Mouse (Mus musculus) retina, postnatal 1 day (tissue): ENCODE measurements around the gene Hbp1.

Experiments
- DNase-seq: peaks from one replicate; pipeline ENCODE4 v3.0.0-alpha.2; 2012

Hbp1 gene

DNA sequence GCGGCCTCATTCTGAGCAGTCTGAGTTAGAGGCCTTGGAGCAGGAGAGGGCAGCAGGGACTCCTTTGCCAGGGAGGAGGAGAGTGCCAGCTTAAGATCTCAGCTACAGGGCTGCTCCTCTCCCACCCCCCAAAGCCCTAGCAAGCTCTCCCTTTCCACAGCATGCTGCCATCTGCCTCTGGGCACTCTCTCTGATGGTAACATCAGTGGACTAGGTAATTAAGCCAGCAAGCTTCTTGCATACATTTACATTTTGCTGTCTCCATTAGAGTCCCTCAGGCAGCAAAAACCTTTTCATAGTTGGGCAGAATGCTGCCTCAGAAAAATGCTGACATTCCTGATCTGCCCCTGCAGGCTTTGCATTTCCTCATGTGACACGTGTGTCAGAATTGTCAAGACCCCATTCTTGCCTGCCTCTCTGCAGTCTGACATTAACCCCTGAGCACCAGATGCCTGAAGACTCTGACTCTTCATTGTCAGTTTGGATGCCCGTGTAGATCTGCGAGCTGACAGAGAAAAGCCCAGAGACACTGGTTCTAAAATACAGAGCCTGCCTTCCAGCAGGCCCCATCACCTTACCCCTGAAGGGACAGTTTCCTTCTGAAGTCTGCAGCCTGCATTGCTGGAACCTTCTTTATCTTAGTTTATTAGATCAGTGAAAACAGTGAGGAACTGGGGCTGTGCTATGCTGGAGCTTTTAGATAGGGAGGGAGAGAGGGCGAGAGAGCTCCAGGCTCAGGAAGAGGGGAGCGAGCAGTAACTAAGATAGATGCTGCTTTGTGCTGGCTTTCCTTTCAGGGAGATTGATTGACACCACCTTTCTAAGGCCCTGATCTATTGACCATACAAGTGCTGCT, 44.4 kb downstream of the Hbp1 start:
- DNase-seq: peak; percentile 89

DNA sequence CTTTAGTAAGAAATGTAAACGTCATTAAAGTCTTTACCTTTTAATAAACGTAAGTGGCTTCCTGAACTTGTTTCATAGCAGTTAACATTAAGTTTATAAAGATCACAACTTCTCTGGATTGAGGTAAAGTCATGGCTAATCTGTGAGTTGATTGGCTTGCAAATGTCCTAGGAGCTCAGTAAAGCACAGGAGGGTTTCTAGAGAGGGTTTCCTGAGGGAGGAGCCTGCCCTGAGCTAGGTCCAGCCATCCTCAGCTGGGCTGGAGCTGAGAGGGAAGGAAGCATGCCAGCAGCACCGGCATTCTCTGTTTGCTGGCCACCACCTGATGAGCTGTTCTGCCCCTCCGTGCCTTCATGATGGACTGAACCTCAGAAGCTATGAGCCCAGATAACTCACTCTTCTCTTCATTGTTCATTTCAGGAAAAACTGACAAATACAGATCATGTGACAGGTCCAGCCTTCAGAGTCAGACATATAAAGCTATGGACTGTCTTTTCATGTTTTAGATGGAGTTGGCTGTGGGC, 49.9 kb downstream of the Hbp1 start:
- DNase-seq: no peak

DNA sequence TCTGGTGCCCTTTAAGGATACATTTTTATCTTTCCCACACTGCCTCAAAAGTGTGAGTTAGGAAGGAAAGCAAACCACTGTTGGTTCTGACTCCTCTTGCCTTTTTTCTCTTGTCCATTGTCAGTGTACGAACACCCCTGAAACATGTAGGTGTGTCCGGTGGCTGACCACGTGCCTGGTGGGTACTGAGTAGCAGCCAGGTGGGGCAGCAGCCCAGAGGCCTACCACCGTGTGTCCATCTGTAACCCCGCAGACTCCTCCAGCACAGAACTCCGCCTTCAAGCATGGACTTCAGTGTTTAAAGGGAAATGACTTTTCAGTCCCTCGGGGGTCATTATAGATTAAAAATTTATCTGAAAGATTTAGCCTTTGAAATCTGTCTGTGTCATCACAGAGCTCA, 52.9 kb downstream of the Hbp1 start:
- DNase-seq: no peak

GRCm38 (mm10) chr12:31896986-31897385, 53.3 kb downstream of the Hbp1 start:
- peak; percentile 81 for DNase-seq

- no peak for DNase-seq
These were observed 54.0 kb downstream of the Hbp1 start for GRCm38 (mm10) chr12:31896295-31896694.

DNA sequence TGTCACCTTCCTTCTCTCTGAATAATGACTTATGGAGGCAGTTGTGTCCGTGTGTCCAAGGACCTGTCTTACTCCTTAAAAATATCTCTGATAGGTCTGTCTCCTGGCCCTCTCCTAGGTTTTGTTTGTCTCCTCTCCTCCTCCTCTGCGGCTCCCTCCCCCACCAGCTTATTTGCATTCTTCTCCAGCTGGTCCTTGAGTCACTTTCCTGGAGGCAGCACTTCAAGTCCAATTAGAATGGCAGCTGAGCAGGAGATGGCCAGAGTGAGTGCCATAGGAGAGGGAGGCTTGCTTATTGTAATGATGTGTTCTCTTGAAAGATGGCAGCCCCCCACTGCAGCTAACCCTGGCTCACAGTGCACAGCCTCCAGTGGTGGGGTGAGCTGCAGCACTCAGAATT, 54.4 kb downstream of the Hbp1 start:
- DNase-seq: peak; percentile 86

GRCm38 (mm10) chr12:31895095-31895734, 55.1 kb downstream of the Hbp1 start:
- peak; percentile 65 for DNase-seq

DNA sequence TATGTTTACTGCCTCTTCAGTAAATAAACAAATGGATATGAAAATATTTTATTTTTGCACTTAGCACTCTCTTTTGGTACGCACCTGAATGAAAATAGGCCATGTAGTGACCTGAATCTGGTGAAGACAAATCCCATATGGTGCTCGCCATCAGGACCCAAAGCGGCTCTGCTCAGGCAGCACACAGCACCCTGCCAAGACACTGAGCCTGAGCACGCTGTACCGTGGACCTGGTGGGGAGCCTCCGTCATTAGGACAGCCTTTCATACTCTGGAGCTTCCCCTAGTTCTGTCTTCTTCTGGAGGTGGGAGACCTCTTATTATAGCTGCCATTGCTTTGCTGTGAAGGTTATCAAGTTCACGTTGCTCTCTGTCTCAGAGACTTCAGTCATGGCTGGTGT, 57.6 kb downstream of the Hbp1 start:
- no peak for DNase-seq

DNA sequence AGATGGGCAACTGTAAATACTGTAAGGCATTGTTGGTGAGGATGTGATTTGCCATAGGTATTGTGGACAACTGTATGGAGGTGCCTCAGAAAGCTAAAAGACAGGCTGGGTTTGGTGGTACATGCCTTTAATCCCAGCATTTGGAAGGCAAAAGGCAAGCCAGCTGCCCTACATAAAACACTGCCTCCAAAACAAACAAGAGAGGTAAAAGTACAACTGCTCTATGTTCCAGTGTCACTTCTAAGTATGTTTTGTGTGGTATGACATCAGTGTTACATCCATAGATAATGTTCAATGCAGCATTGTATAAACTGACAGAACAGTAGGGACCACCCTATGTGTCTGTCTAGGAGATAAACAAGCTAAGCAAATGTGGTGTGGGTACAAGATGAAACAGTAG, 58.3 kb downstream of the Hbp1 start:
- no peak for DNase-seq

DNA sequence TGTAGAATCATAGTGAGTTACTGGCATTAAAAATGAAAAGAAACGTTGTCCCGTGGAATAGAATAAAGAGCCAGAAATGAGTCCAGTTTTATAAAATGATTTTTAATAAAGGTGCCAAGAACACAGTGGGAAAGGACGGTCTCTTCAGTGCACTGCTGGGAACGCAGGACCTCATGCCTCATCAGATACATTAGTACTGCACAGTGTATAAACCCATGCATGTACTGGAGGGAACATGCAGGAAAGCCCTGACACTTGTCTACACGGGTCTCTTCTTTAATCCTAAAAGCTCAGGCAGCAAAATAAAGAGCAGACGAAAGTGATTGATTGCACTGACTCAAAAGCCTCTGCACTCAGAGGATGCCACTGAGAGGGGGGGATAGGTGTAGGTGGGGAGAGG, 59.6 kb downstream of the Hbp1 start:
- DNase-seq: no peak

GRCm38 (mm10) chr12:31885844-31886606, 64.3 kb downstream of the Hbp1 start:
- no peak for DNase-seq

DNA sequence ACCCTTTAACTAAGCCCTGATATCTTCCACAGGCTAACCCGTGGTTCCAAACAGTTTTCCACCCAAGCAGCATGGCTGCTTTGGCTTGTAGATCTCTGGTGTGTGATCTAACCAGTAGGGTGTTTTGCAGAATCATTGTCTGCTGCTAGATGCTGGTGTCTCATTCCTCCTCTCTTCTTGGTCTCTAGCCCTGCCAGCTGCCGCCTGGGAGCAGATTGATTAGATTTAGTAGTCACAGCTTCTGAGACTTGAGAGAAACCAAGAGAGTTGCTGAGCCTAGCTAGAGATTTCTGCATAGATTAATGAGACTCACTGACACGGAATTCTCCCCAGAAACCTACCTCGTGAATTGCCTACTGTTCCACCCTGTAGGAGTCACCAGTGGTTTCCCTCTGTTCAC, 65.3 kb downstream of the Hbp1 start:
- DNase-seq: no peak

GRCm38 (mm10) chr12:31884365-31884764, 66.0 kb downstream of the Hbp1 start:
- DNase-seq: no peak

GRCm38 (mm10) chr12:31882736-31883135, 67.6 kb downstream of the Hbp1 start:
- no peak for DNase-seq

- DNase-seq: no peak
These were observed 73.6 kb downstream of the Hbp1 start for GRCm38 (mm10) chr12:31876775-31877174.
